Mouse (Mus musculus): Measurements from ENCODE around the gene Ttc39a.
A peak's percentile ranks its signal among the peaks of the same experiment; 100 is the strongest.

DNA sequence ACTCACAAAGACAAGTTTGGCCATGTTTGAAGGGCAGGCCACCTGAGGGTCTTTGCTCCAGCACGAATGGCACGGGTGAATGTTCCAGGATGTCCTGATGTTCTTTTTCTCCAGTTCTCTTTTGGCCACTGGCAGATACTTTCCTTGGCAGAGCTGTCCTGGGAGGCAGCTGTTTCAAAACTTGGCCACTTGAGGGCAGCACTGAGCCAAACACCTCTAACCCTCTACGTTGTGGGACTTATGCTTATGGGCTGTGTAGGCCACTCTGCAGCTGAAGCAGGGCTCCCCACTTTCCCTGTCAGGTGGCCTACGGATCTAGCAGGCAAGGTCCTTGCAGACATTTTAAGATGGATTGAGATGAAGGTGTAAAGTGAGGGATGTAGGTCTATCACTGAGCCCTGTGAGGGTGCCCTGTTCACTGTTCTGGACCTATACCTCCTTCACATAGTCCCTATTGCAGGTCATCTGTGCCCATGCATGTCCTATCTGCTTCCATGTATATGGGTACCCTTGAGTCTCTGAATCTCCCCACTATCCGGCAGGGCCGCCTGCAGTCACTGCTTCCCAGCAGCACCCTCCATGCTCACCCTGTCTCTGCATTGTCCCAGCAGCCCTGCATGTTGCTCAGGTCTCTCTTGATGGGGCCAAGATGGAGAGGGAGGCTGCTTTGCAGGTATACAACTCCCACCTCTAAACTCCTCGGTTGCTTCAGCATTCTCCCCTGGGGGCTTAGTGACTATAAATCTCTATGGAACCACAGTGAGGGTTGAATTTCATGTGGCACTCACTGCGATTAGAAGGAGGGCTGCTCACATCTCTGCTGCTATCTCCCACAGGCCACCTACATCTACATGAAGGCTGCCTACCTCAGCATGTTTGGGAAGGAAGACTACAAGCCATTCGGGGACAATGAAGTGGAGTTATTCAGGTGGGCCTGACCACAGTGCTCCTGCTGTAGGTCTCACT, 31.8 kb downstream of the Ttc39a start:
- TF ChIP-seq E2F4 (IDR thresholded peaks at IDR 0.05; ENCODE audit: insufficient read depth) (no peak), USF1 (IDR thresholded peaks at IDR 0.05; ENCODE audit: low read depth) (no peak), POLR2AphosphoS2 (IDR thresholded peaks at IDR 0.05; ENCODE audit: insufficient read length, low read depth) (peak; percentile 53), TCF12 (IDR thresholded peaks at IDR 0.05; ENCODE audit: insufficient read depth, poor library complexity, severe bottlenecking) (no peak), POLR2A (IDR thresholded peaks at IDR 0.05; ENCODE audit: insufficient read length, low read depth) (peak; percentile 34), SRF (IDR thresholded peaks at IDR 0.05; ENCODE audit: control insufficient read depth, insufficient read length, low read depth) (no peak), MAX (IDR thresholded peaks at IDR 0.05; ENCODE audit: low read depth) (no peak), MYOD1 (IDR thresholded peaks at IDR 0.05; ENCODE audit: control insufficient read depth in 1 of 3, insufficient read length in 2 of 3, low read depth in 2 of 3) (peak in 1 of 3 experiments; percentile 39), REST (IDR thresholded peaks at IDR 0.05; ENCODE audit: insufficient read depth, insufficient read length) (no peak), MYOG (IDR thresholded peaks at IDR 0.05; ENCODE audit: control insufficient read depth in 1 of 3, insufficient read depth in 1 of 3, insufficient read length in 2 of 3, low read depth in 2 of 3) (peak in 1 of 3 experiments; percentile 61)
